Mouse (Mus musculus): Measurements from ENCODE around the gene Mettl5.

Gene Mettl5

GRCm38 (mm10) chr2:69857882-69858281 is 27.5 kb downstream of the Mettl5 start:
- CTCF ChIA-PET, result no interaction called here

GRCm38 (mm10) chr2:69856392-69856791 is 29.0 kb downstream of the Mettl5 start:
- CTCF ChIA-PET, result no interaction called here

- CTCF ChIA-PET, result no interaction called here
Measured at GRCm38 (mm10) chr2:69851427-69852058, 33.9 kb downstream of the Mettl5 start.

DNA sequence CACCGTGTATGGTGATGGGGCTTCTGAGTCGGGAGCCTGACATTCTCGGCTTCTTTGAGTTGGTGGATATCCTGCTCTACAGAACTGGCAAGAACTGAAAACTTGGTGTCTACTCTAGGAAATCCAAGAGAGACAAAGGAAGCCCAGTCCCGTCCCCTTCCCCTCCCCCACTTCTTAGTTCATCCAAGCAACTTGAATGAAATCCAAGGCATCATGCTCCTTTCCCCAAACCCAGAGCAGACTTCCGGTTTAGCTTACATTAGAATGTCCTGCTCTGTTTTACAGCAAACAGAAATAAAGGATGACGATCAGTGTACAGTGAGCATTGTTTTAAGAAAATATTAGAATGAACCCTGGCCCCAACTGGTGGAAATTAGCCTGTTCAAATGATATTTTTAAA is 36.2 kb downstream of the Mettl5 start:
- CTCF ChIA-PET, result no interaction called here

DNA sequence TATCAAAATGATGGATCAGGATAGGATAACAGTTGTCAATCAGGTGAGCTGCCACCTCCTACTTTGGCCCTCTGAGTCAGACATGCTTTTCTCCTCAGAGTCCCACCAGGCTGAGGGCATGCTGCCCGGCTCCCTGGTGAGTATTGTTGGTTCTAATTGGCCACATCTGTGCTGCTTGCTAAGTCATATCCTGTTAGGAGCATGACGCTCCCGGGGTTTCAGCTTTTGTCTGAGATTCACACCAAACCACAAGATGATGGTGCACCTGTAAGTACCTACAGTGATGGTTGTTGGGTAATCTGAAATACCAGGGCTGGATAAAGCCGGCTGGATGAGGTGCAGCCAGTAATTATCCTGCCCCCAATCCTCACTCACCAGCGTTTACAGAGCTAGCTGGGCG is 45.2 kb downstream of the Mettl5 start:
- CTCF ChIA-PET, result no interaction called here

DNA sequence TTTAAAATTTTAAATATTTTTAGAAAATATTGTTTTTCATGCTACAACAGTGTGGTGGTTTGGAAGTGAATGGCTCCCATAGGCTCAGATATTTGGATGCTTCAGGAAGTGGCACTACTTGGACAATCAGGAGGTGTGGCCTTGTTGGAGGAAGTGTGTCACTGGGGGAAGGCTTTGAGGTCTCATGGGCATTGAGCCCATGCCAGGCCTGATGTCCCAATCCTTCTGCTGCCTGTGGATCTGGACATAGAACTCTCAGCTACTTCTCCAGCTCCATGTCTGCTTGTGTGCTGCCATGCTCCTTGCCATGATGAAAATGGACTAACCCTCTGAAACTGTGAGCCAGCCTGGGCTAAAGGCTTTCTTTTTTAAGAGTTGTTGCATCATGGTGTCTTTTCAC is 46.7 kb downstream of the Mettl5 start:
- CTCF ChIA-PET, result no interaction called here

GRCm38 (mm10) chr2:69837996-69838395 is 47.4 kb downstream of the Mettl5 start:
- CTCF ChIA-PET, result no interaction called here

DNA sequence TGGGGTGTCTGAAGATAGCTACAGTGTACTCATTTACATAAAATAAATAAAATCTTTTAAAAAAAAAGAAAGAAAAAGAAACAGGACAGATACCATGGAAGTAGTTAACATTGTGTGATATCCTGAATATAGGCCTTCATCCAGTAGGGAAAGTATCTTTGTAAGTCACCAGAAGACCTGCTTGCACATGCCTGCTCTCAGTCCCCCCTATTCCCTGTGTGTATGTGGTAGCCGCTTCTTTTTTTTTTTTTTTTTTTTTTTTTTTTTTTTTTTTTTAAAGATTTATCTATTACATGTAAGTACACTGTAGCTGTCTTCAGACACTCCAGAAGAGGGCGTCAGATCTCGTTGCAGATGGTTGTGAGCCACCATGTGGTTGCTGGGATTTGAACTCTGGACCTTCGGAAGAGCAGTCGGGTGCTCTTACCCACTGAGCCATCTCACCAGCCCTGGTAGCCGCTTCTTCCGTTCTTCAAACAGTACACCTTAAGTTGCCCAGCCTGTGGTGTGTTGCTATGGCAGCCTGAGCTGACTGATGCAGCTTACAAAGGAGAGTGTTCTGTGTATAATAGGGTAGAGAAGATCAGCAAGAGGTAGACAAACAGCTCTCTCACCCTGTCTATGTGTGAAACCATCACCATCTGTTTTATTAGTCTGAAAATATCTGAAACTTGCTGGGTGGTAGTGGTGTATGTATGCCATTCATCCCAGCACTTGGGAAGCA is 48.0 kb downstream of the Mettl5 start:
- CTCF ChIA-PET, result no interaction called here

DNA sequence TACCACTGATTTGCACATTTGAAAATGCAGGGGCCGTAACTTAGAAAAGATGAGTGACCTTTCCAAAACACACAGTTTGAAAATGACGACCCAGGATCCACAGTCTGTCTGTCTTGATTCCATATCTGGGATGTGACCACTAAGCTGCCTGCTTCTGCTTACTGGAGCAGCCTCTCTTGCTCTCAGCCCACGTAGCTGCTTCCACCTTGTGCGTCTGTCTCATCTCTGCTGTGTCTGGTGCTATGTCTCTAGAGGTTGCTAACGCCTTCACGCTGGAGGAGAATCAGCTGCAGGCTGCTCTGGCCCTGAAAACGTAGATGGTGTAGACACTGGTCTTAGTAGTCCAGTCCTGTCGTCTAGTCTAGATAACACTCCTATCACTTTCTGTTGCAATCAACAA is 55.3 kb downstream of the Mettl5 start:
- CTCF ChIA-PET, result no interaction called here

DNA sequence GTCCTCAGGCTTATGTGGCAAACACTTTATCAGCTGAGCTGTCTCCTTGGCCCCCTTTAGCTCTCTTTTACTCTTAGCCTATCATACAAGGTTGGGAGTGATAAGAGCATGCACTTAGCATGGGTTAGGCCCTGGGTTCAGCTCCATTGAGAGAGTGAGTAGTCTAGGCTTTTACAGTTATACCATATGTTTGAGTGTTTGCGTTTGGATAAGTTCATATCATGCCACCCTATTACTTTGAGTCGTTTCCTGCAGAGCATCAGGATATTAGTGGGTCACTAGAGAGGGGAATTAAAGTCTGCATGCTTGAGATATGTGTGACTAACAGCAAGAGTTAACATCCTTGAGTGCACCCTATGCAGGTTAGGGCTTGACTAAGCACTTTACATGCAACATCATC is 55.7 kb downstream of the Mettl5 start:
- CTCF ChIA-PET, result no interaction called here

- CTCF ChIA-PET, result no interaction called here
Measured at GRCm38 (mm10) chr2:69828031-69828430, 57.4 kb downstream of the Mettl5 start.

DNA sequence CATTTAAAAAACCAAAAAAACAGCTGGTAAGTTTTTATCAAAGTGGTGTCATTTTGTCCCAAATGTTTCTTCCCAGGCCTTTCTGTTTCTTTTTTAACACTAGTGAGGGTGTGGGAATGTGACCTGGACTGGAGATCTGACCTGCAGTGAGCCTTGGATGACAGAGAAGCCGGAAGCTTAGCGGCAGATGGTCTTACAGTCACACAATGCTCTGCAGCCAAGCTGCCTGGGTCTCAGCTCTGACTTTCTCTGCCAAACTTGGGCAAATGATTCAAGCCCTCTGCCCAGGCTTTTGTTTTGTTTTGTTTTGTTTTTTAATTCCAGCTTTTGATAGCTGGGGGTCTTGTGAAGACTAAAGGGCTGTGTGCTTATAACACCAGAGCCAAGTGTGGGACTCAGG is 59.0 kb downstream of the Mettl5 start:
- CTCF ChIA-PET, result interaction anchor here (0.7 kb wide), 1 partner anchor 21 kb away, joined by 3 read pairs; no protein-coding TSS in a partner anchor

DNA sequence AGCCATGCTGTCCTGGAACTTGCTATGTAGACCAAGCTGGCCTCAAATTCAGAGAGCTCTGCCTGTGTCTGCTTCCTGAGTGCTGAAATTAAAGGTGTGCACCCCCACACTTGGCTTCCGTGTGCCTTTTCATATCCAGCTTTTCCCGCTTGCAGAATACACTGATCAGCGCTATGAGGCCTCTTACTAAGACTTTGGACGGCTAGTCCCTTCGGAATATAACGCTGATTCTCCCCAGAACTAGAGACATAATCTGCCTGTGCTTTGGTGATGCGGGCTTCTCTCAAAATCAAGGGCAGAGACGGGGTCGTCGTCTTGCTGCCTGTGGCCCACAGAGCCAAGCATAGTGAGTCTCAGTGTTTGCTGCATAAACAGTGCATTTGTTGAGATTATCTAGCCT is 59.5 kb downstream of the Mettl5 start:
- CTCF ChIA-PET, result interaction anchor here (0.7 kb wide), 1 partner anchor 21 kb away, joined by 3 read pairs; no protein-coding TSS in a partner anchor

- CTCF ChIA-PET, result no interaction called here
Measured at GRCm38 (mm10) chr2:69823129-69823677, 62.2 kb downstream of the Mettl5 start.

- CTCF ChIA-PET, result no interaction called here
Measured at GRCm38 (mm10) chr2:69822361-69823128, 62.9 kb downstream of the Mettl5 start.

- CTCF ChIA-PET, result no interaction called here
Measured at GRCm38 (mm10) chr2:69821711-69822110, 63.7 kb downstream of the Mettl5 start, which contains the start of gene Klhl23. Gene Klhl23 (plus strand): TSS chr2:69821944.
